Mouse (Mus musculus): ENCODE measurements at regions not wholly inside any gene's neighbourhood (a gene's known extent, or its start where the extent isn't known, plus 50 kb on each side); places are given as distances from the start of the nearest gene placed in this dataset.
A peak's percentile ranks its signal among the peaks of the same experiment; 100 is the strongest.
"Not testable (repeated sequence)": the region's sequence is repeated elsewhere in the genome, so short reads cannot be mapped to it uniquely, and the experiment has no call there.

DNA sequence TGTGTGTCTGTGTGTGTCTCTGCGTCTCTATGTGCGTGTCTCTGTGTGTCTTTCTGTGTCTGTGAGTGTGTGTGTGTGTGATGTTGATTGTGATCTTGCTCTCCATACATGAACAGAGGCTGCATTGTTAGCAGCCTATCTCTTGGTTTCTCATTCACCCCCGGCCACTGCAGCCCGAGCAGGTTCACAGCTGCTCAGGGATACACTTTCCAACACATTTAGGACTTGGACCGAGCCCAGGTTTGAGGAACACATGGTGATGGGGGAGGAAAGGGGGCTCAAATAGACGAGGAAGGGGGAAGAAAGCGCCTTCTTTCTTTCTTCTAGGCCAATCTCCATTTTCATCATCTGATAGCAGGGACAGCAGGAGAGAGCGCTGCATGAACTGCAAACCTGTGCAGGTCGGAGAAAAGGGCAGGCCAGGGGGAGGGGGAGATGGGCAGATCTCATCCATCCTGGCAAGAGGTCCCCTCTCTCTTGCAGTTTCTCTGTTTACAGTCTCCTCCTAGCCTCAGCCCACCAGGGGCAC is 123.2 kb downstream of the Zfp36l1 start:
- DNase-seq, result no peak

GRCm38 (mm10) chr12:79988401-79989358 is 124.1 kb downstream of the Zfp36l1 start:
- peak; percentile 81 for DNase-seq

DNA sequence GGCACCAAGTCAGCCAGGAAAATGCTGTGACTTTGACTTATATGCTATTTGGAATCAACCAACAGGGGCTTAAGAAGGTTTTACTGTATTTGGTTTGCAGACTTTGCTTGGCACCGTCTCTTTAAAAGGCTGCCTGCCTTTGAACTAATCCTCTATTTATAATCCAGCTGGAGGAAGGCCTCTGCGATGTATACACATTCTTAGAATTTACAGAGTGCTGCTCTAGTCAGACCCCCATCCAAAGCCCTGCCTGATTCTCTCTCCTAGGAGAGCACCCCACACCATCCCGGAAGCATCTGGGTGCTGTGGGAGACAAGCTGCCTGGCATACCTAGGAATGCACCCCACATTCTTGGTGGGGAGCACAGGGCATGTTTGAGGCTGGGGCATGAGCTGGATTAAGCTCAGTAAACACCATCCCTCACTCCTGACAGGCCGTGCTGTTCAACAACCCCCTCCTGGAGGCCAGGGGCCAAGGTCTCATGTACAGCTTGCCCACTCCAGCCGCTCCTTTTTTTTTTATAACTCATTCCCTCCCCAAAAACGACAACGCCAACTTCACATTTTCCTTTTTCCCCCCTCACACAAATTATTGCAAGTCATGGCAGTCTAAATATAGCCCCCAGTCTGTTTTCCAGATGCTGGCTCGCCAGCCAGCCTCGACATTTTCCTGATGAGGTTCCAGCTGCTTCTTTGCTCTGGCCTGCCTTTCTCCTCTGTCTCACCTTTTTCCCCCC is 126.4 kb downstream of the Zfp36l1 start:
- DNase-seq, result peak in 1 of 2 experiments; percentile 47

GRCm38 (mm10) chr12:79984985-79985747 is 127.6 kb downstream of the Zfp36l1 start:
- DNase-seq, result no peak

DNA sequence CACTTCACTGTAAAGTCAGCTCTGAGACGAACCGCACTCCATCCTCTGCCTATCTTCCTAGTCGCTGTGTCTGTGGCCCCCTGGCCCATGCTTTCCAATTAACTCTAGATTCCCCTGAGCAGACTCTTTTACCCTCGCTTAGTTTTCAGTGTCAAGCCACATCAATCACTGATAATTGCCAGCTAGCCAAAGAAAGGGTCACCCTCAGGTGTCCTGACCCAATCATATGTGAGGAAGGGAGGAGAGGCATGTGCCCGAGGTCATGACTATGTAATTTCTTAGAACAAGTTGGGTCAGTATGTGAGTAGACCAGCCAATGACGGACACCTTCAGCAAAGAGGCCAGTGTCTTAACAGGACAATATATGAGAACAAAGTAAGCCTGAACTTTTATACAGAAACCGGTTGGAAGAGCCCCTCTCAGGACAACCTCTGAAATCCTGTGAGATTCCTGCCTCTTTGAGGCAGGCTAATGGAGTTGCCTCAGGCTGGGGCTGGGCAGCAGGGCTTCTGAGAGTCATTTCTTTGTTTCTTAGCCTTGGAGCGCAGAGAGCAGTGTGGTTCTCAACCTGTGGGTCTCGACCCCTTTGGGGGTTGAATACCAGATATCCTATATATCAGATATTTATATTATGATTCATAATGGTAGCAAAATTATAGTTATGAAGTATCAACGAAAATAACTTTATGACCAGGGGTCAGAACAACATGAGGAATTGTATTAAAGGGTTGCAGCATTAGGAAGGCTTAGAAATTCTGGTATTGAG is 128.6 kb downstream of the Zfp36l1 start:
- no peak for DNase-seq

GRCm38 (mm10) chr12:79983232-79983631 is 129.6 kb downstream of the Zfp36l1 start:
- DNase-seq, result no peak

GRCm38 (mm10) chr12:79982497-79982896 is 130.3 kb downstream of the Zfp36l1 start:
- DNase-seq, result not testable (repeated sequence)

- DNase-seq, result no peak
These were observed 132.1 kb downstream of the Zfp36l1 start for GRCm38 (mm10) chr12:79980711-79981110.

DNA sequence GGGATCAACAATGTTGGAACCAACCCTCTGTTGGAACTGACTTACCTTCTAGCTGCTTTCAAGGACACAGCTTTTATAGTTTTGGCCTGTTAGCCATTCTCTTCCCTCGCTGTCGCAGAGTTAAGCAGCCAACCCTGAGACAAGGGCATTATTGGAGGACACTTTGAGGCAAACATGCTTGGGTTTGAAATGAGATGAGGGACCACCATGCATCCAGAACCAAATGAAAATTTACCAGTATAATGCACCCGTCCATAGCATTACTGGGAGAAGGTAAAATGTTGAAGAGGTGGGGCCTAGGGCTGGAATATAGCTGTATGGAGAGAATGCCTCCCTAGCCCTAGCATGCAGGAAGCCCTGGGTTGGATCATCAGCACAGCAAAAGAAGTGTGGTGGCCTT is 135.7 kb downstream of the Zfp36l1 start:
- DNase-seq, result no peak

GRCm38 (mm10) chr12:79975466-79976239 is 137.2 kb downstream of the Zfp36l1 start:
- no peak for DNase-seq

- no peak for DNase-seq
These were observed 137.8 kb downstream of the Zfp36l1 start for GRCm38 (mm10) chr12:79975050-79975449.

GRCm38 (mm10) chr12:79974530-79974929 is 138.3 kb downstream of the Zfp36l1 start:
- DNase-seq, result no peak

DNA sequence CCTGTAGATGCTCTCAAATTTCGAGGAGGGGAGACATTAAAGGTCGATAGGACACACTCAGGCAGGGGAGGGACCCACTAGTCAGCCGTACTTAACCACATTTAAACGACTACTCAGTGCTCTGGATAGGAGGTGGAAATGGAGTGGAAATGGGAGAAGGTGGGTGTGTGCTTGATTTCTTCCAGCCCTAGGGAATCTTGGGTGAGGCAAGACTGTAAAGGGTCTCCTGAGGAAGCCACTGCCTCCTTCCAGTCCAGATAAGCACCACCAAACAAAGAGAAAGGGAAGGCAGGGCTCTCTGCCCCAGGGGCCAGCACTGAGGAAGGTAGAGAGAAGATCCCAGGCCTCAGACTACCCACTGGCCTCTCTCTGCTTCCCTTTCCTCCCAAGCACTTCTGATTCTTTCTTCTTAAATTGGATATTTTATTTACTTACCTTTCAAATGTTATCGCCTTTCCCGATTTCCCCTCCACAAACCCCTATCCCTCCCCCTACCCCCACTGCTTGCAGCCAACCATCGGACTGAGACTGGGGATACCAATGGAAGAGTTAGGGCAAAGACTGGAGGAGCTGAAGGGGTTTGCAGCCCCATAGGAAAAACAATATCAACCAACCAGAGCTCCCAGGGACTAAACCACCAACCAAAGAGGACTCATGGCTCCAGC is 139.1 kb downstream of the Zfp36l1 start:
- no peak for DNase-seq

- peak; percentile 64 to 68 for DNase-seq
These were observed 141.8 kb downstream of the Zfp36l1 start for GRCm38 (mm10) chr12:79970981-79971390.

- no peak for DNase-seq
These were observed 142.4 kb downstream of the Zfp36l1 start for GRCm38 (mm10) chr12:79970227-79970901.

DNA sequence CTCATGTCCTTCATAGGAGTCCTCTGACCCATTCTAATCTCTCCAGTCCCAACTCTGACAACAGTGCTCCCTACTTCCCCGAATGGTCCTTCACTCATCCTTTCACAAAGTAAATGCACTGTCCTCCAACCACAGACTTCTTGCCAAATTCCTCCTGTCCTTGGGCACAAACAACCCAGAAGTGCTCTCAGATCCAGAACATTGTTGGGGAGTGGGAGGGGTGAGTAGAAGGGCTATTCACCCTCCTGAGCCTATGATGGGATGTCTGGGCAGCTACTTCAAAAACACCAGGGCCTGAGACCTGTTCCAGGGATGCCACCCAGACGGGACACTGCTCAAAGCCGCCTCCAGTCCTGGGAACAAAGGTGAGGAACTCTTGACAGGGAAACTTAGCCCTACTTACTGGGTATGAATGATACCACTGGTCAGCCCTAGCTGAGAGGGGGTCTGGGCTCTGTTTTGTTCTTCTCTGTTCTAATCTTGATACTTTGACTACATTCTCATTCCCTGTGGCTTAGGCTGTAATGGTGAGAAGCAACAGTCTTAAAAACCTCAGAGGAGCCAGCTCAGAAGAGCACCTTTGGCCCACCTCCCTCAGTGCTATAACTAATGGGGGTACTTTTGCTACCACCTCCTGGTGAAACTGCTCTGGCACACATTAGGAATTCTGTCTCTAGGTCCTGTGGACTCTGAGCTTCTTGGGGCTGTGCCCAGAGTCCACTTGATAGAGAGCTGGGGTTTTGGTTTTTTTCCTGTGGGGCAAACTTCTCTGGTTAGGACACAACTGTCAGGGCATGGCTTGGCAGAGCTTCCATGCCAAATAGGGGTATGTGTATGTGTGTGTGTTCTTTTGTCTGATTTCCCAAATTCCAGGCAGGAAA is 143.2 kb downstream of the Zfp36l1 start:
- peak; percentile 45 to 61 for DNase-seq

DNA sequence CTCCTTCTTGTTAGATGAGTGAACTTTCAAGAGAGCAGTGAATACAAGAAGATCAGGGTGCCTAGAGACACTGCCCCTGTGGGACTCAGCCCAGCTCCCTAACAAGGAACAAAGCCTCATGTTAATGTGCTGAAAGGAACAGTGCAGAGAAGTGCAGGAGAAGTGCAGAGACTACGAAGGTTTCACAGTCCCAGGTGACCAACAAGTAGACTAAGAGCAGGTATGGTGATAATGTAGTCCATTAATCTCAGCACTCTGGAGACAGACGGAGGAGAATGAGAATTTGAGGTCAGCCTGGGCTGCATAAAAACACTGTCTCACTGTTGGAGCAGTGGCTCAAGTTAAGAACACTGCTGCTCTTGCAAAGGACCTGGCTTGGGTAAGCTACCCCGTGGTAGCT is 144.1 kb downstream of the Zfp36l1 start:
- no peak for DNase-seq
